19 mouse cellular contexts compared by ENCODE assay signal in the genomic region with DNA sequence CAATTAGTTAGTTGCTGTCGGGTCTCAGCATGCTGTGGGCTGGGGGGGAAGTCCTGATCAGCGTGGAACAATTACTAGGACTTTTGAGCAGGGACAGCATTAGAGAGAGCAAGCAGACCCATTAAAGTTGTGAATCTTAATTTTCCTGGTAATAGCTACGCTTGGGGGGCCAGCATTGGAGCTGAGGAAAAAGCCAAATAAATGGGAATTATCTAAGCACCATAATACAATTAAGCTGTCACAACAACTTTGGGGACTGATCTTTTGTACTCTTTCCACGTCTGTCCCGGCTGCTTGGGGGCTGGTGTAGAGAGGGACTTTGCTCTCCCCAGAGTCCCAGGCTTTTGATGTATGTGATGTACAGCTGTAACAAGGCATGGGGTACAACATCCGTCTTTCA.
A peak's percentile ranks its signal among the peaks of the same experiment; 100 is the strongest.
DNase-seq lines count a peak whose midpoint lies in the region; ATAC-seq lines count a peak whose summit lies in the region.
"Had no signal": no experiment of that assay in that cellular context is flagged by ENCODE, and none has a peak within 500 bp of the region (broad histone marks: within the 10 kb centered on the region; RNA-seq: fewer than 3 reads in every experiment).

No protein-coding gene starts in this region.

- no peaks in the 10 kb centered on the region for H3K36me3 ChIP-seq in embryonic facial prominence, embryonic 11.5 days (replicated peaks; ENCODE audit: control insufficient read depth, insufficient read depth, low read depth, low read length)
- H3K36me3 ChIP-seq in embryonic facial prominence, embryonic 10.5 days (replicated peaks) = no peaks in the 10 kb centered on the region
- no peaks in the 10 kb centered on the region for H3K36me3 ChIP-seq in forebrain, embryonic 11.5 days (ENCODE audit: control insufficient read depth, insufficient read depth, low read length)
- H3K36me3 ChIP-seq in hindbrain, embryonic 15.5 days = no peaks in the 10 kb centered on the region
- no peaks in the 10 kb centered on the region for H3K36me3 ChIP-seq in neural tube, embryonic 13.5 days
- H3K36me3 ChIP-seq: embryonic facial prominence, embryonic 15.5 days; heart, embryonic 13.5 days; limb, embryonic 13.5 days; liver, embryonic 15.5 days had no signal

- 29% methylated on average over 6 of the region's 6 CpGs for WGBS in embryonic facial prominence, embryonic 11.5 days
- 25% methylated on average over 6 of the region's 6 CpGs for WGBS in embryonic facial prominence, embryonic 10.5 days
- WGBS in forebrain, embryonic 11.5 days = 8% methylated on average over 6 of the region's 6 CpGs
- 26% methylated on average over 6 of the region's 6 CpGs for WGBS in hindbrain, embryonic 15.5 days
- WGBS in neural tube, embryonic 13.5 days = 10% methylated on average over 6 of the region's 6 CpGs

- H3K9me3 ChIP-seq in embryonic facial prominence, embryonic 11.5 days (replicated peaks; ENCODE audit: control insufficient read depth, low read length) = no peaks in the 10 kb centered on the region
- H3K9me3 ChIP-seq in embryonic facial prominence, embryonic 10.5 days = no peaks in the 10 kb centered on the region
- no peaks in the 10 kb centered on the region for H3K9me3 ChIP-seq in forebrain, embryonic 11.5 days (ENCODE audit: control insufficient read depth, low read length)
- no peaks in the 10 kb centered on the region for H3K9me3 ChIP-seq in hindbrain, embryonic 15.5 days
- no peaks in the 10 kb centered on the region for H3K9me3 ChIP-seq in neural tube, embryonic 13.5 days
- H3K9me3 ChIP-seq: embryonic facial prominence, embryonic 15.5 days; heart, embryonic 13.5 days; limb, embryonic 13.5 days; liver, embryonic 15.5 days; megakaryocyte, embryonic 14.5 days had no signal

- H3K4me1 ChIP-seq in embryonic facial prominence, embryonic 11.5 days (ENCODE audit: control insufficient read depth, insufficient read depth, low read length) = no peaks in the 10 kb centered on the region
- peaks cover 16% of the 10 kb centered on the region; the same call in 1 of the 2 replicates for H3K4me1 ChIP-seq in embryonic facial prominence, embryonic 10.5 days
- H3K4me1 ChIP-seq in forebrain, embryonic 11.5 days (replicated peaks; ENCODE audit: control insufficient read depth, insufficient read depth, low read length) = peaks cover 4% of the 10 kb centered on the region; the same call in 1 of the 2 replicates
- H3K4me1 ChIP-seq in hindbrain, embryonic 15.5 days (replicated peaks) = peaks cover 7% of the 10 kb centered on the region; the same call in 1 of the 2 replicates
- H3K4me1 ChIP-seq in neural tube, embryonic 13.5 days (replicated peaks) = peaks cover 15% of the 10 kb centered on the region
- H3K4me1 ChIP-seq: heart, embryonic 13.5 days; limb, embryonic 13.5 days; liver, embryonic 15.5 days; megakaryocyte, embryonic 14.5 days had no signal

- ATAC-seq in embryonic facial prominence, embryonic 11.5 days (replicated peaks; ENCODE audit: insufficient number of reproducible peaks, low FRiP score, low TSS enrichment, low read depth) = peak; percentile 77; the same call in 1 of the 2 replicates
- ATAC-seq in forebrain, embryonic 11.5 days (replicated peaks; ENCODE audit: low FRiP score) = peak; percentile 98
- peak; percentile 73; the same call in 1 of the 2 replicates for ATAC-seq in hindbrain, embryonic 15.5 days (ENCODE audit: low FRiP score, low read depth)
- ATAC-seq in neural tube, embryonic 13.5 days (ENCODE audit: low read depth) = peak; percentile 89
- ATAC-seq in megakaryocyte-erythroid progenitor cell, adult 5-6 weeks (replicated peaks; ENCODE audit: low FRiP score, low TSS enrichment, poor library complexity, severe bottlenecking) = no peak

- no peak overlapping the region for H3K27ac ChIP-seq in embryonic facial prominence, embryonic 11.5 days (replicated peaks; ENCODE audit: low read depth, low read length)
- H3K27ac ChIP-seq in embryonic facial prominence, embryonic 10.5 days (replicated peaks) = no peak overlapping the region
- no peak overlapping the region for H3K27ac ChIP-seq in forebrain, embryonic 11.5 days (ENCODE audit: low read depth, low read length)
- H3K27ac ChIP-seq in hindbrain, embryonic 15.5 days (replicated peaks) = no peak overlapping the region
- no peak overlapping the region for H3K27ac ChIP-seq in neural tube, embryonic 13.5 days (replicated peaks)
- H3K27ac ChIP-seq: embryonic facial prominence, embryonic 15.5 days; heart, embryonic 13.5 days; left cerebral cortex, adult 2 months; limb, embryonic 13.5 days; liver, embryonic 15.5 days had no signal

- no peaks in the 10 kb centered on the region for H3K27me3 ChIP-seq in embryonic facial prominence, embryonic 11.5 days (ENCODE audit: control insufficient read depth, insufficient read depth, low read length)
- H3K27me3 ChIP-seq in embryonic facial prominence, embryonic 10.5 days (replicated peaks; ENCODE audit: low read depth, poor library complexity, severe bottlenecking) = no peaks in the 10 kb centered on the region
- H3K27me3 ChIP-seq in forebrain, embryonic 11.5 days (ENCODE audit: control insufficient read depth, insufficient read depth, low read length) = no peaks in the 10 kb centered on the region
- H3K27me3 ChIP-seq in hindbrain, embryonic 15.5 days = no peaks in the 10 kb centered on the region
- no peaks in the 10 kb centered on the region for H3K27me3 ChIP-seq in neural tube, embryonic 13.5 days
- H3K27me3 ChIP-seq: heart, embryonic 13.5 days; limb, embryonic 13.5 days; liver, embryonic 15.5 days; megakaryocyte, embryonic 14.5 days had no signal

- no peak overlapping the region for H3K4me3 ChIP-seq in embryonic facial prominence, embryonic 11.5 days (ENCODE audit: low read depth, low read length)
- no peak overlapping the region for H3K4me3 ChIP-seq in embryonic facial prominence, embryonic 10.5 days
- H3K4me3 ChIP-seq in forebrain, embryonic 11.5 days (ENCODE audit: low read depth, low read length) = no peak overlapping the region
- no peak overlapping the region for H3K4me3 ChIP-seq in hindbrain, embryonic 15.5 days
- H3K4me3 ChIP-seq in neural tube, embryonic 13.5 days = no peak overlapping the region
- H3K4me3 ChIP-seq: embryonic facial prominence, embryonic 15.5 days; heart, embryonic 13.5 days; left cerebral cortex, adult 2 months; limb, embryonic 13.5 days; liver, embryonic 15.5 days; megakaryocyte, embryonic 14.5 days had no signal

- no peak overlapping the region for H3K9ac ChIP-seq in embryonic facial prominence, embryonic 11.5 days (replicated peaks; ENCODE audit: low read length)
- no peak overlapping the region for H3K9ac ChIP-seq in forebrain, embryonic 11.5 days (ENCODE audit: low read length)
- no peak overlapping the region for H3K9ac ChIP-seq in hindbrain, embryonic 15.5 days
- no peak overlapping the region for H3K9ac ChIP-seq in neural tube, embryonic 13.5 days
- H3K9ac ChIP-seq: embryonic facial prominence, embryonic 15.5 days; heart, embryonic 13.5 days; limb, embryonic 13.5 days; liver, embryonic 15.5 days had no signal

- peak; percentile 3 for DNase-seq in embryonic facial prominence, embryonic 11.5 days (ENCODE audit: low spot score)
- no peak for DNase-seq in embryonic facial prominence, embryonic 10.5 days (ENCODE audit: low spot score)
- DNase-seq in forebrain, embryonic 11.5 days (ENCODE audit: low spot score) = peak; percentile 68
- no peak for DNase-seq in gastrocnemius, postnatal 4 days (ENCODE audit: low spot score in 2 of 2)
- no peak for DNase-seq in layer of hippocampus, postnatal 14 days (ENCODE audit: low spot score in 2 of 2)
- DNase-seq: adrenal gland, postnatal 36 days; cerebellum, postnatal 14 days; kidney, adult 8-10 months; lung, postnatal 10 days; right cerebral cortex, postnatal 14 days had no signal

- no peak overlapping the region for H3K4me2 ChIP-seq in embryonic facial prominence, embryonic 11.5 days (ENCODE audit: low read depth, low read length)
- no peak overlapping the region for H3K4me2 ChIP-seq in forebrain, embryonic 11.5 days (ENCODE audit: low read depth, low read length, severe bottlenecking)
- peak overlapping the region; percentile 31 for H3K4me2 ChIP-seq in hindbrain, embryonic 15.5 days
- peak overlapping the region; percentile 36 for H3K4me2 ChIP-seq in neural tube, embryonic 13.5 days
- H3K4me2 ChIP-seq: embryonic facial prominence, embryonic 15.5 days; heart, embryonic 13.5 days; limb, embryonic 13.5 days; liver, embryonic 15.5 days had no signal

Comparison
In these comparisons a context has a peak if more than half of its experiments do, and no peak if none do; other contexts are left out.
1. DNase-seq: peak in embryonic facial prominence, embryonic 11.5 days (single experiment) and forebrain, embryonic 11.5 days (single experiment); none in embryonic facial prominence, embryonic 10.5 days (single experiment), gastrocnemius, postnatal 4 days (0 of 2) and layer of hippocampus, postnatal 14 days (0 of 2).
2. H3K4me2 ChIP-seq: peak in hindbrain, embryonic 15.5 days (single experiment) and neural tube, embryonic 13.5 days (single experiment); none in embryonic facial prominence, embryonic 11.5 days (single experiment) and forebrain, embryonic 11.5 days (single experiment).